Mouse (Mus musculus) frontal cortex, postnatal 25 days (tissue): ENCODE results near the gene Abhd5.

ENCODE experiments used
- DNase-seq, 2 experiments: peaks; one replicate each; pipeline ENCODE4 v3.0.0; 2022; ENCODE audit warnings: low spot score in 2 of 2

Abhd5 gene

DNA sequence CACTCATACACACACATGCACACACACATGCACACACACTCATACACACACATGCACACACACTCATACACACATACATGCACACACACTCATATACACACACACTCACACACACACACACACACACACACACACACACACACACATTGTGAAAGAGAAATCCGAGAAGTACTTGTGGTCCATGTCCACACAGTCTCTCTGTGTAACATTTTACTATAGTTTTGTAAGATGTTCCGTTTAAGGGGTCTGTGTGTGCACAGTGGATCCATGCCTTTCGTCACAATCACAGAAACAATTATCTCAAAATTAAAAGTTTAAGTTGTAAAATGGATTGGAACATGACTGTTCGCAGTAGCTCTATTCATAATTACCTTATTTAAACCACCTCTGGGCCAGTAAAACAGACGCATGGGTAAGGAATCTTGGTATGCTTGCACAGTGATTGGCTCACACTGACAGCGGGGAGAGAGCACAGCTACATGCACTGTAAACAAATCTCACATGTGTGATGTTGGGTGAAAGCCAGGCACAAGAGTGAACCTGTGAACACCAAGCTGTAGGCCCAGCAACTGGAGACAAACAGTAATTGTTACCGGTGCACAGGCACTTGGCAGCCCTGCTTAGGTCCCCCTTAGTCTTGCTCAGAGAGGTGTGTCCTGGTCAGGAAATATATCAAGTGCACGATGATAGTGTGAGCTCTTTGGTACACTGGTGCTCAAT, 63.8 kb downstream of the Abhd5 start:
- DNase-seq = no peak

DNA sequence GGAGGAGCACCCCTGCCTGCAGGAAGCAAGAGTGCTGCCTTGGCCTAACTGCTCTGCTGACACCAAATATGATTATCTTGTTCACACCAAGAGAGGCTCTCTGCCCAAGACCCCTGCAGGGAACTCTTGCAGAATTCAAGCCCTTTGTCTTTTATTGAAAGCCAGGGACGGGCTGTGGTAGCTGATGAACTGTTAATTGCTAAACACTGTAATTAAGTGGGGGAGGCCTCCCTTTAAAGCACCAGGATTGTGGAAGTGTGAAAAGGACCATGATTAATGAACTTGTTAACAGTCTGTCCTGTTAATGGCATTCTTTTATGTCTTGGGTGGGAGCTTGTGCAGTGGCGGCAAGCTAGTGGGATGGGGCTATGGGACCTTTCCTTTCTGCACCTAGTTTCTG, 65.2 kb downstream of the Abhd5 start:
- DNase-seq = no peak

DNA sequence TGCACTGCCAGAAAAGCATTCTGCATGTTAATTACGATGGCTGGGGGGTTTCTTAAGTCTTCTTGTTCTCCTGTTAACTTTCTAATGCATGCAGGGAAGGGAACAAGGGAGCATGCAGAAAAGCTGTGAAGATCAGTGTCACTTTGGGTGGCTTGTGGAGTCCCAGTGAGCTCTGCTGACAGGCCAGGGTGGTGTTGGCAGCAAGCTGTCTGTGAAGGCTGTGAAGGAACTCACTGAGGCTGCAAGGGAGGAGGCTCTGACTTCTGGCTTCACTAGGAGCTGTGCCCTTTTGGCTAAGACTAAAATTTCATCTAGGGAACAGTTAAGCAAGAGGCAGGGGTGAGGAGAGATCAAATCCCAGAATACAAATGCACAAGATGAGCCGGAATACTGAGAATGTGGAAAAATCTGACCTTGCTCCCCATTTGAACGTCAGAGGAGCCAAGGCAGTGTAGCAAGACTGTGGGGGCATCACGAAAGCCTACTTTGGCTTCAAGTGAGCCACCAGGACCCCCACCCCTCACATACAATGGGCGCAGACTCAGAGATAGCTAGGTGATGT, 68.9 kb downstream of the Abhd5 start:
- no peak for DNase-seq

DNA sequence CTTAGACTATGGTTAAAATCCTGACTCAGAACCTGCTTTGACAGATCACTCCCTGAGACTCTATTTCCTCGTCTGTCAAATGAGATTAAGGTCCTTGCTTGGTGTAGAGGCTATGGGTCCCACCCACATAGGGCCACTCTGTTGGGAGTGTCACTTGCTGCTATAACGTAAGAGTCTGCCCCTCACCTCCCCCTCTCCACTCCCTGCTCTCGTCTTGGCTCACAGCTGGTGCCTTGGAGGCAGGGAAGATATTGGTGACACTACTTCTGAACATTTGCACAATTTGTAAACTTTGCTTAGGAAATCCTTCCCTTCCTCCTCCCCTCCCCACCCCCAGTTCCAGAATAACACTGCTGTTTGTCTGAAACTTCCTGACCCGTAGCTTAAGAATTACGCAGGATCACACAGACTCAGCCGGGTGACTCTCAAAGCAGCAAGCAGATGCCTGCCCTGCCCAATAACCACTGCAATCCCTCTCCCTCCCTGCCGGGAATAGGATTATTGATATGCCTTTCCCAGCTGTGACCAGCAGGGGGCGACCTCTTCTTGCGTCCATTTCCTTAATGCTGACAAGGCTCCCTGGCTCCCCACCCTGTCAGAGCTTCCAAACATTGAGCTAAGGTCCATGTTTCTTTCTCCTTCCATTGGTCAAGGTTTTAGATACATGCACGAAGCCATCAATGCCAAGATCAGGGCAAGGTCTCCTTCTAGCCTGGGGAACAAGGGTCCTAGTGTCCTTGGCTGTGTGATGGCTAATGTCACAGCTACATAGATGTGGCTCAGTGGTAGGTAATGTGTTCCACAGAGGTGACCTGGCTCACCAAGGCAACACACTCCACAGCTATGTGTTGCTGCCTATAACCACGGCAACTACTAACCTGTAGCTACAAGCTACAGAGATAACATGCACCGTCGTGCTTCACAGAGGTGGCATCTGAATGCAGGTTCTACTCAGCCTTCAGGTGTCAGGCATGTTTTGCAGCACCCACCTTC, 69.7 kb downstream of the Abhd5 start:
- peak; percentile 74 to 80 for DNase-seq

DNA sequence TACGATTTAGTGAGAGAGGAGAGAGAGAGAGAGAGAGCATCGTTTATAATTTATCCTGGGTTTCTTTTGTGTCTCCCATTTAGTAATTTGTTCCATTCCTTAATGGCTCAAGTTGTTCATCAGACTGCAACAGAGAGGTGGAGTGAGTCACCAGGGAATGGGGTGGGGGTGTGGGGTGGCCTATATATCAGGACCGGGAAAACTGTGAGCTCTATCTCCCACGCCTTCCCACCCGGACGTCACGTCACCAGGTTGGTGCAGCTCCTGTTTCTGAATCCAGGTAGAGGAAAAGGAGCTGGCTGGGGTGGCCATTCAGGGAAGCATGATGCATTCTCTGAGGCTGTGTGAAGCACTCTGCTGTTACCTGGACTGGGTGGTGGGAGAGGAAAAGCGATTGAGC, 70.5 kb downstream of the Abhd5 start:
- no peak for DNase-seq

DNA sequence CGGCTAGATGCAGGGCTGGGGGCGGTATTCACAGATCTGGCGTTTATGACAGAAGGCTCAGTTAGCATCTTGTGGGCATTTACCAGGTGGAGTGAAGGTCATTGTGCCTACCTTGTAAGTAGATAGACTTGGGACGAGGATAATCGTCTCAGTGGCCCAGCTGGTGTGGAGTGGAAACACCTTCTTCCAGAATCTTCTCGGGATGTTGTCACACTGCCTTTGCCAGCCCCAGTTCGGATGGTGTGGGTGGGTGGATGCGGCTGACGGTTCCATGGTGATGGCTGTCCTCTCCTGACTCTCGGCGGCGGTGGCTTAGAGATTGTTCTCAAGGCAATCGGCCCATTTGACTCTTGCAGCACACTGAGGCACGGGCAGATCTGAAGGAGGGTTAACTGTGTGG, 71.3 kb downstream of the Abhd5 start:
- peak; percentile 27 to 39 for DNase-seq

DNA sequence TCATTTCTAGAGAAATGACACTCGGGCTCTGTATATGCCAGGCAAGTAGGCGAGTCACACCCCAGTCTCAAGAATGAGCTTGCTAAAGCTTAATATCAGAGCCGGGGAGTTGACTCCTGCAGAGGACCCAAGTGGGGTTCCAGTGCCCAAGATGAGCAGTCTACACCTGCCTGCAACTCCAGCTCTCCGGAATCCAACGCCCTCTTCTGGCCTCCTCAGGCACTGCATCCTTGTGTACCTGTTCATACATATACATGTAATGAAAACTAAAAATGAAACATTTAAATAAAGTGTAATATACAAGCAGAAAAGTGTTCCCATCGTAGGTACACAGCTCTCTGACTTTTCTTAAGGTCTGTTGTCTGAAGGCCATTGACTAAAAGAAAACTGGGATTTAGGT, 71.7 kb downstream of the Abhd5 start:
- no peak for DNase-seq

DNA sequence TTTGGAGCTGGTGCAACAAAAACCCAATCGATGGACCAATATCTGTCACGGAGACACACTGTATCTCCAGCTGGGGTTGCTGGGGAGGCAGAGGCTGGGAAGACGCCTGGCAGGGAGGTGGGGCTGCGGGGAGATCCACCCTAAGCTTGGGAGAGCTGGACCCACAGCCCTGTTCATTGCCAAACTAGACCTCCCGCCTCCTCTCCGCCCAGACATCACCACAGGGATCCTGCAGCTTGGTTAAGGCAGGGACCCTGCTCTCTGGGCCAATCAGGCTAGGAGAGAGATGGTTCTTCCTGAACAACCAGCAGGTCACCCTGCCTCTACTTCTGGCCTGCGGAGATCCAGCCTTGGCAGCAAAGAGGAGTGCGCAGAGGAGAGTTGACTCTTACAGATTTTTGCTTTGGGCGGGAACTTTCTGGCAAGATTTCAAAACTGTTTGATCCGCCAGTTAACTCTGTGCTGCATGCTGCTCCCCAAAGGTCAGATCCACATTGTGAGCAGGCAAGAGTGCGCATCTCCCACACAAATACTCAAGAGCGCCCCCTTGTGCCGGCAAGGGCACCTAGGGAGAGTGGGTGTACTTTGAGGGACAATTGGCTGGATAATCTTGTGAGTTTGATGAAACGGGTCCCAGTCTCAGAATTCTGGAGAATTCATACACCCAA, 73.7 kb downstream of the Abhd5 start:
- DNase-seq = no peak

DNA sequence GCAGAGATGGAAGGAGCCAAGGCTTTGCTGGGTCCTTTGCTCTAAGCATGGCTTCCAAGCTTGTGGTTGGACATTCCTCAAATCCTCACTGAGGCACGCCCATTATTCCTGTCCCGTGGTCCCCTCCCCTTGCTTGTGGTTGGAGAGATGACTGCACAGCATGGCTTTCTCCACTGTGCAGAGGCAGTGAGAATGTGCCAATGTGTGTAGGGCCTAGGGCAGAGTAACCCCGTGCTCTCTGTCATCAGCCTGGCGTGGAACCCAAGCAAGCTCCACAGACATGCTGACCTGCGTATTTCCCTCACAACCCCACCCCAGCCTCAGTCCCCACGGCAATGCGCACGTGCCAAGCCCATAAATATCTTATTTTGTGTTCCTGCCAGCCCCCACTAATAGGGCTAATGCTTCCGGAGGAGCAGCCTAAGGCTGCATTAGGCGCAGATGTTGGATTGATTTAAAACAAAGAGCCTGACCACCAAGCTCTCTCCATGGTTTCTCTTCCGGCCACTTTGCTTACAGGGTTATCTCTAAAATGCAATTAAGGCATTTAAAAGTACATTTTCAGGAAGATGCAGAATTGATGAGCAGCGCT, 77.7 kb downstream of the Abhd5 start:
- DNase-seq = no peak

DNA sequence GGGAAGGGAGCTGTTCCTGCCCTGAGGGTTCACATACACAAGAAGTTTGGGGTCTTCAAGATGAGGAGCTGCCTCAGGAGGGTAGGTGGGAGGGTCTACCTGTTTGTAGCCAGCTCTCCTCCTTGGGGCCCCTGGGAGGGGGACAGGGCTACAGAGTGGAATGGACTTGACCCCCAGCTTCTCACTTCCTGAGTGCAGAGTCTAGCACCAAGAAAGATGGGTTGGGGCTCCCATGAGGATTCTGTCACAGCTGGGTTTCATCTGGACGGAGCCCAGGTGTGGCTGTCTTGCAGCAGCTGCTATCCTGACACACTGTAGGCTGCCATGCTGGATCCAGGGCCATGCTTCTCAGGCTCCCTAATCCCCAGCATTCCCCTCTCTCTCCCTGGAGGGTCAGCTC, 78.3 kb downstream of the Abhd5 start:
- DNase-seq = no peak
